Mouse (Mus musculus): Measurements from ENCODE around the gene Pld2.

- TF ChIP-seq GATA1 (IDR thresholded peaks at IDR 0.05; ENCODE audit: borderline replicate concordance, low read length) (no peak), FLI1 (IDR thresholded peaks at IDR 0.05; ENCODE audit: low read length) (no peak)
Measured at GRCm38 (mm10) chr11:70606717-70607116, 66.9 kb downstream of the Pld2 start.
